Mouse (Mus musculus): Measurements from ENCODE around the gene Sec14l3.

Sec14l3 gene

GRCm38 (mm10) chr11:4060866-4061575 lies 3.6 kb upstream of the Sec14l3 start:
- DNase-seq (ENCODE audit: low spot score in 2 of 2) = no peak

GRCm38 (mm10) chr11:4062523-4062922 lies 2.1 kb upstream of the Sec14l3 start:
- no peak for DNase-seq (ENCODE audit: low spot score in 2 of 2)

- DNase-seq (ENCODE audit: low spot score in 2 of 2) = no peak
Observed at GRCm38 (mm10) chr11:4062981-4063380, 1.7 kb upstream of the Sec14l3 start.

DNA sequence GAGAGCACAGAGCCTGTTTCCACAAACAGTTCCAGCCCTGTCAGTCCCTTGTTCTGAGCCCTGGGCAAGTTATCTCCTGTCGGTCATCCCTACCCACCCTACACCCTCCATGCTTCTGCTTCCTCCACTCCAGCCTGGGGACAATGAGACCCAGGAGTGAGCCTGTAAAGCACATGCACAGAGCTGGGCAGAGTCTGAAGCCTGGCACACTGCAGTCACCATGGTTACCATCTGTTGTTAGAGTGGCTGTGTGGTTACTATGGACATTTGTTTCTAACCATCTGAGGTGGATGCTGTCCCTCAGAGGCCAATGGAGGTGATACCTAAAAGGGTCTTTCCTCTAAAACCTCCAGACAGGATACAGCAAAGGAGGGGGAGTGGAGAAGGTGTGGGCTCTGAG lies 5.0 kb downstream of the Sec14l3 start:
- no peak for DNase-seq (ENCODE audit: low spot score in 2 of 2)

DNA sequence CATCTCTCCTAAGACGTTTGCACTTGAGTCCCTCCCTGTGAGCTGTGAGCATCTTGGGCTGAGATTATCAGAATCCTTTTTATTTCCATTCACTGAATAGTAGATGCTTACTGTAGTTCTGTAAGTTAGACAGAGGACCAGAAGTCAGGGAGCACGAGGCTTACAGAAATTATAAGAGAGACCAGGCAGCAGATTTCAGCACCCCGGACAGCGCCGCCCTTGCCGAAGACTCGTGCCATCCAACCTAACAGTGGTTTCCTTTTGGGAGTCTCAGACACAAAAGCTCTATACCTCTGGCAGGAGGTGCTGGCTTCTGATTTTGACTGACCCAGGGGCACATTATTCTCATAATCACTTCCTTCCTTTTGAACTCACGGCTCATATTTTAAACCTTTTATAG lies 12.0 kb downstream of the Sec14l3 start:
- DNase-seq (ENCODE audit: low spot score in 2 of 2) = peak in 1 of 2 experiments; percentile 13

DNA sequence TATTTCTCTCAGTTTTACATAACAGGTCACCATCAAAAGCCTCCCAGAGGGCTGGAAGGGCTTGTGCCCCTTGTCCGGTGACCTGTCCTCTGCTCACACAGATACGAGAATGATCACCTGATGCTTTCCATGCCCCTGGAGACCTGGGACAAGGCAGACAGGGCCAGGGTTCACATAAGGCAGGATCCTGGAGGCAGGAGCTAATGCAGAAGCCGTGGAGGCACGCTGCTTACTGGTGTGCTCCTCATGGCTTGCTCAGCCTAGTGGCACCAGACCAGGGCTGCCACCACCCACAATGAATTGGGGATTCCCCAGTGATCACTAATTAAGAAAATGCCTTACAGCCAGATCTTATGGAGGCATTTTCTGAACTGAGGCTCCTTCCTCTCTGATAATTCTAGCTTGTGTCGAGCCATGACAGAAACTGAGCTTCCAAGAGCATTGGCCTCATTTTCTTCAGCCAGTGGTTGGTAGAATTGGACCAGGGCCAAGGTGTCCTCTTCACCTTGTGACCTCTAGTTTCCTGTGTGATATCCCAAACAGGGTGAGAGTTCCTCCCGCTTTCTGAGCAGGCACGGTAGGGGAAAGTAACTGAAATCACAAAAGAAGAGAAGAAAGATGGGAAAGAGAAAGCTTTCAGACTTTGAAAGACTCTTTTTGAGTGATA lies 13.8 kb downstream of the Sec14l3 start:
- DNase-seq (ENCODE audit: low spot score in 2 of 2) = no peak

GRCm38 (mm10) chr11:4080219-4080618 lies 15.6 kb downstream of the Sec14l3 start:
- peak in 1 of 2 experiments; percentile 47 for DNase-seq (ENCODE audit: low spot score in 2 of 2)

- DNase-seq (ENCODE audit: low spot score in 2 of 2) = peak in 1 of 2 experiments; percentile 38
Observed at GRCm38 (mm10) chr11:4083316-4084078, 18.9 kb downstream of the Sec14l3 start.

- DNase-seq (ENCODE audit: low spot score in 2 of 2) = no peak
Observed at GRCm38 (mm10) chr11:4086246-4086645, 21.6 kb downstream of the Sec14l3 start.

DNA sequence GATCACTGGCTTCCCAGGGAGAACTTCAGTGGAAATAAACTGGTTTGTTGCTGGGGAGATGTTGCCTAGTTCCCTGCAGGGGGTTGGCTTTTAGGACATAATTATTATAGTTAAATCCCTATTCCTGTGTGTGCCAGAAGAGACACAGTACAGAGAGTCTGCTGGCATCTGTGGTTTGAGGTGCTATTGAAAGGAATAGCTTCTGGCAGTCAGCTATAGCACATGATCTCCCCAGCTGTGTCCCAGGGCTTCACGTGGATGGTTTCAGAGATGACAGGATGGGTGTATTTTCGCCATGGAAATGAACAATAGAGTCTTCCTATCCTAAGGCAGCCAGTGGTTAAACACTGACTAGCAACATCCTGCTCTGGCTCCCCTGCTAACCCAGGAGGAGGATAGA lies 22.6 kb downstream of the Sec14l3 start:
- no peak for DNase-seq (ENCODE audit: low spot score in 2 of 2)

- no peak for DNase-seq (ENCODE audit: low spot score in 2 of 2)
Observed at GRCm38 (mm10) chr11:4093459-4094377, 29.1 kb downstream of the Sec14l3 start.

GRCm38 (mm10) chr11:4094378-4095170 lies 29.9 kb downstream of the Sec14l3 start:
- DNase-seq (ENCODE audit: low spot score in 2 of 2) = peak in 1 of 2 experiments; percentile 56

- DNase-seq (ENCODE audit: low spot score in 2 of 2) = peak in 1 of 2 experiments; percentile 49
Observed at GRCm38 (mm10) chr11:4095171-4096053, 30.8 kb downstream of the Sec14l3 start, which contains the start of gene Mtfp1. Mtfp1 (minus strand) TSS chr11:4095445.

- peak; percentile 96 to 99 for DNase-seq (ENCODE audit: low spot score in 2 of 2)
Observed at GRCm38 (mm10) chr11:4096054-4096984, 31.7 kb downstream of the Sec14l3 start.

DNA sequence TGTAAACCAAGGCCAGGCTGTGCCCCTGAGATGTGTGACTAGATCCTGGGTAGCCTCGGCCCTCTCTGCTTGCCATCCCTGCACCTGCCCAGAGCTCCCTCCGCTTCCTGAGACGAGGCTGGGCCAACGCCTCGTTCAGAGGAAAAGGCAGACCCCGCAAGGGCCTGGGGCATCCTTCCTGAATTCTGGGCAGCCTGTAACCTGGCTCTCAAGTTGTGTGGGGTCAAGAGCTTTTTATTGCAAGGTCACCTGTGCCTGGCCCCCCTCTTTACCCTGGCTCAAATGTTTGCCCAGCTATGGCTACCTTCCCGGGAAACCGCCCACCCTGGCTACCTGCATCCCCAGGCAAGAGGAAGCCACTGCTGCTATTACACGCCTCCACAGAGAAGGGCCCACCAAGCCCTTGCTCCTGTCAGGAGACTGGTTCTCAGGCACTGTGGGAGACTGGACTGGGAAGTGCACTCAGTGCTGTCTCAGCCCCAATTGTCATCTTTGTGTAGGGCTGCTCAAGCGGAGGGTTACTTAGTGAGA lies 32.5 kb downstream of the Sec14l3 start:
- no peak for DNase-seq (ENCODE audit: low spot score in 2 of 2)

DNA sequence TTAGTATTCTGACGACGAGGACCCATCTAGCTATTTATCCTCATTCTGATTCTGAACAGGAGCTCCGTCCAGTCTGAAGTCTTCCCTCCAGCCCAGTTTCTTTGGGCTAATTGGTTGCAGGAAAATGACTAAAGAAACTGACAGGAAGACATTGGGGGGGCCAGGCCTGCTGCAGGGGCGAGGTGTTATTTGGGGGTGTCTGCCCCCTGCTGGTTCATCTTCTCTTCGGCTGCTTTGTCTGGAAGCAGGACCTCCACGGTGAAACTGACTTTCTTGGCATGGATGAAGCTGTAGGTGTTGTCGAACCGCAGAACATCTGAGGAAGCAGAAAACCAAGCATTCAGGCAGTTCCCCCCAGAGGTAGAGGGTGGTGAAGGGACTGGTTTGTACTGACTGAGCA lies 33.5 kb downstream of the Sec14l3 start:
- DNase-seq (ENCODE audit: low spot score in 2 of 2) = no peak

DNA sequence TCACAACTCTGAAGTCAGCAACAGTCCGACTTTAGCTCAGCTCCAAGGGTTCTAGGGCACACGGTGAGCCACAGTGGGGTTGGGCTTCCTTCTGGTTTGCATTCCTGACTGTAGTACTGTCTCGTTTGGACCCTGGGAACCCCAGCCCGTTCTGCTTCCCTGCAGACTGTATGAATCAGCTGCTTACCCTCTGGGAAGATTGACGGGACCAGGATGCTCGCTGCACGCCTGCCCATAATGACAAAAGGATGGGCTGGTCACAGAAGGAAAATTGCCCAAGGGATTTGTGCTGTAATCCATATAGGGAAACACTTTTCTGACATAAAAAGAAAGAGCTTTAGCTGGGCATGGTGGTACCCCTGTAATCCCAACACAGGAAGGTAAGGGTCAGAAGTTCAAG lies 34.2 kb downstream of the Sec14l3 start:
- no peak for DNase-seq (ENCODE audit: low spot score in 2 of 2)

GRCm38 (mm10) chr11:4099447-4099846 lies 34.8 kb downstream of the Sec14l3 start:
- no peak for DNase-seq (ENCODE audit: low spot score in 2 of 2)
